Mouse (Mus musculus) cerebellum, postnatal 10 days (tissue): ENCODE data around the gene Nrp2.

Source experiments
- DNase-seq, 2 experiments: peaks; one replicate each; pipeline ENCODE4 v3.0.0; 2021; ENCODE audit warnings: mixed read lengths in 2 of 2

The Nrp2 gene

GRCm38 (mm10) chr1:62823549-62824195 lies 120.6 kb downstream of the Nrp2 start:
- no peak for DNase-seq

GRCm38 (mm10) chr1:62825822-62826765 lies 123.0 kb downstream of the Nrp2 start:
- DNase-seq, result no peak

- DNase-seq, result no peak
Observed at GRCm38 (mm10) chr1:62827316-62827715, 124.2 kb downstream of the Nrp2 start.

DNA sequence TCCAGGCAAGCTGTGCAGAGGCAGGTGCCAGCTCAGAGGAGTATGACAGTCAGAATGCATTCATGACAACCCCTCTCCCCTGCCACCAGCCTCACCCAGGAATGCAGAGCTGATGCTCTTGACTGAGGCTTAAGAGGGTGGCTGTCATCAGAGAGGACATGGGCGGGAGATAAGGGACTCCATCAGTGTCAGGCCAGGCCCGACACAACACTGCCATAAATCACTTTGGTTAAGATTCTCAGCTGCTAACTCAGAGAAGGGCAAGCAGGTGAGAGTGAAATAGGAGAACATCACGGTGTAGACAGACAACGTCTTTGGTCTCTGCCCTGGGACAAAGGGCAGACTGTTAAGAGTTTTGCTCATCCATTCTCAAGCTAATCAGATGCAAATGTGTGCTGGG lies 125.1 kb downstream of the Nrp2 start:
- DNase-seq, result no peak

- DNase-seq, result peak in 1 of 2 experiments; percentile 17
Observed at GRCm38 (mm10) chr1:62829690-62830417, 126.8 kb downstream of the Nrp2 start.

DNA sequence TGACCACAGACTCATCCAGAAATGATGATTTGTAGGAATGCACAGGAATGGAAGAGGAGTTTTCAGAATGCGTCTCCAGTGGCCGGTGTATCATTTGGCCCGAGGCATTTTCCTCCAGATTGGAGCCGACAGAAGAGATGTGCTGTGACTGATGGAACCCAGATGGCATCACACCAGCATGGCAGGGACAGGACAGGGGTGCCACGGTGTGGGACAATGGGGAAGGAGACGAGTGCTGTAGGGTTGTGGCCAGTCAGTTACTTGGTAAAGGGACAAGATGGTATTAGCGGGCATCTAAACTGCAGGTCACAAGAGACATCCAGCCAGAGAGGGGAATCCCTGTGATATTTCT lies 127.3 kb downstream of the Nrp2 start:
- DNase-seq, result peak in 1 of 2 experiments; percentile 24

DNA sequence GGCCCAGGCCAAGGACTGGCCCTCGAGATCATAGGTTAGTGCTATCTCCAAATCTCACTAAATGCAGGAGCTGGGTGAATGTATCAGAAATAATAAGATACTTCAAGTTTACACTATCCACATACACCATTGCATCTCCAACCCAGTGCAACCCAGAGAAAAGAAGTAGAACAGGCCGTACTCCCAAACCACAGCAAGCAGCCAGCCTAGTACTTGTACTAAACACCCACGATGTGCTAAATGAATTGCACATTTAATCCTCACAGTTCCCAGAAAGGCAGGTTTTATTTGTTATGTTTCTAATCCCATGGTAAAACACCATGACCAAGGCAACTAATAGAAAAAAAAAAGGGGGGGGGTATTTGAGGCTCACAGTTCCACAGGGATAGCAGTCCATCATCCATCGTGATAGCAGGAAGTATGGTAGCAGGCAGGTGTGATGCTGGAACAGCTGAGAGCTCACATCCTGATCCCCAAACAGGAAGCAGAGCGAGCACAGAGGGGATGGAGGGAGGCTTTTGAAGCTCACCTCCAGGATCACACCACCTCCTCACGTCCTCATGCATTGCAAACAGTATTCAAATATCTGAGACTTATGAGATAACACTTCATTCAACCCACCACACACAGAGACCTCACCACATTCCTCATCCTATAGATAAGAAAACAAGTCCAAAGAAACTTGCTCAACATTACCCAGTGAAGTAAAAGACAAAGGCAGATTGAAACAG lies 128.8 kb downstream of the Nrp2 start:
- no peak for DNase-seq

- DNase-seq, result no peak
Observed at GRCm38 (mm10) chr1:62833356-62833755, 130.3 kb downstream of the Nrp2 start.

DNA sequence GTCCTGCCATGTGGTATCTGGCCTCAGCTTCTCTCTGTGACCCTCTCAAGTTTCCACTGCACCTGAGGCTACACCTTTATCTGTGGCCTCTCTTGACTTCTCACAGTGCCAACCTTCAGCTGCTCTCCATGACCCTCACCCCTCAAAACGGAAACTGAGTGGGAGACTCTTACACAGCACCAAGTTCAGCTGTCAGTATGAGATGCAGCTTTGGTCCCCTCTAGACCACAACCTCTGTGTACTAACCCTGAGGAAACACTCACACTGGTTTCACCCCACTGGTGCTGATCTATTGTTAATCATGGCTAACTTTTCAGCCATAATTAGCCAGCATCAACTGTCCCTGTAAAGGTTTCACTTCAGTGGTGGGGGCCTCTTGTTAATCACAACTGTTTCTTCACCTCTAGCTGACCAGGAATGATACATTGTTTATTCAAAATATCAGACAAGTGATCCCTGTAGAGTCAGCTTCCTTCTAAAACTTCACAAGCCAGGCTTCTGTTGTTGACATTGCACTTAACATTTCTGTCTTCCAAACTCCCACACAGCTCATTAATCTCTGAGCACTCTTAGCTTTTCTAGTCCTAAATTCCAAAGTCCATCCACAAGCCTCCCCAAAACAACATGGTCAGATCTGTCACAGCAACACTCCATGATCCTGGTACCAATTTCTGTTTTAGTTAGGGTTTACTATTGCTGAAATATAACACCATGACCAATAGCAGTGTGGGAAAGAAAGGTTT lies 131.5 kb downstream of the Nrp2 start:
- no peak for DNase-seq

GRCm38 (mm10) chr1:62838083-62838482 lies 135.0 kb downstream of the Nrp2 start:
- no peak for DNase-seq

- DNase-seq, result peak; percentile 29 to 44
Observed at GRCm38 (mm10) chr1:62838631-62839030, 135.5 kb downstream of the Nrp2 start.

DNA sequence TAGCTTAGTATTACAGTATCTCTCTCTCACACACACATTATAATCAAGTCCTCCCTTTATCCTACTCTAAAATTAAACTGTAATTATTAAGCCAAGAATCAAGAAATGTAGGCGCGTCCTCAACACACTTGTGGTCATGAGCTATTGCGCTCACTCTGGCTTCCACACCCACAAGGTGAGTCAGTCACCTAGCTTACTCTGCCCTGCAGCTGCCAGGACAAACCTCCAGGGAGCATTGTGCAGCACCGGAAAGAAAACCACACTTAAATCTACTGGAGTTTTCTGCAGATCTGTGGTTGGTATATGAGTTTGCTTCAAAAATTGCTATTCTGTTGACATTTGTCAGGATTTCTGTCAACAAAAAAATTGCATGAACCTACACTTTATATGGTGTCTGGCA lies 140.1 kb downstream of the Nrp2 start:
- DNase-seq, result no peak

- DNase-seq, result peak; percentile 21 to 24
Observed at GRCm38 (mm10) chr1:62850990-62851940, 148.2 kb downstream of the Nrp2 start.

DNA sequence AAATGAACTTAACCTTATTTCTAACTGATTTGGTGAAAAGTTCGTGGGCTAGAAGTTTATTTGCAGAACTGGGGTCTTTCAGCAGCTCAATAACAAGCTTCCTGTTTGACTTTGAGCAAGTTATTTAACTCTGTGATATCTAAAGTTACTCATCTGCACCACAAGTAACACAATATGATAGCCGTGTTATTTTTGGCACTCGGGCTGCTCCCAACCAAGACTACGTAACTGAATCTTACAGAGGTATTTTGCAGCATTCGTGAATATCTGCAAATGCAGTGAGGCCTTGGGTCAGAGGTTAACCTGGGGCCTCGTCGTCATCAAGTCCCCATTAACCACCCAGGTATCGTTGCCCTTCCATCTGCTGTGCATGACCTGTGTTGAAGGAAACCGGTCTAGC lies 150.3 kb downstream of the Nrp2 start:
- DNase-seq, result no peak

DNA sequence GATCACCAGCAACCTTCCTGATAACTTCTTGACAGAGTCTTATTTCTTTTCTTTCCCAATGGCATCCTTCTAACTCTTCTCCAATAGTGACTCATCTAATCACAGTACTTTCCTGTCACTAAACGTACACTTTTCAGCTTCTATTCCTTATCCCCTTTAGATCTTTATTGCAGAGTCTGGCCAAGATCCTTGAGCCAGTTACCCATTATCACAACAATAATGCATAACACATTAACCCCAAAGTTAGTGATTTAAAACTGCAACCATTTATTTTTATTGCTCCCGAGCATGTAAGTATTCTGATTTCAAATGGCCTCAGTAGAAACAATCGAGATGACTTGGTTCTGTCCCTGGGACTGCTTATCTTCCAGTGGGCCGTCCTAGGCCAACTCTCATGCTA lies 150.9 kb downstream of the Nrp2 start:
- DNase-seq, result no peak

- DNase-seq, result no peak
Observed at GRCm38 (mm10) chr1:62859098-62859497, 156.0 kb downstream of the Nrp2 start.

DNA sequence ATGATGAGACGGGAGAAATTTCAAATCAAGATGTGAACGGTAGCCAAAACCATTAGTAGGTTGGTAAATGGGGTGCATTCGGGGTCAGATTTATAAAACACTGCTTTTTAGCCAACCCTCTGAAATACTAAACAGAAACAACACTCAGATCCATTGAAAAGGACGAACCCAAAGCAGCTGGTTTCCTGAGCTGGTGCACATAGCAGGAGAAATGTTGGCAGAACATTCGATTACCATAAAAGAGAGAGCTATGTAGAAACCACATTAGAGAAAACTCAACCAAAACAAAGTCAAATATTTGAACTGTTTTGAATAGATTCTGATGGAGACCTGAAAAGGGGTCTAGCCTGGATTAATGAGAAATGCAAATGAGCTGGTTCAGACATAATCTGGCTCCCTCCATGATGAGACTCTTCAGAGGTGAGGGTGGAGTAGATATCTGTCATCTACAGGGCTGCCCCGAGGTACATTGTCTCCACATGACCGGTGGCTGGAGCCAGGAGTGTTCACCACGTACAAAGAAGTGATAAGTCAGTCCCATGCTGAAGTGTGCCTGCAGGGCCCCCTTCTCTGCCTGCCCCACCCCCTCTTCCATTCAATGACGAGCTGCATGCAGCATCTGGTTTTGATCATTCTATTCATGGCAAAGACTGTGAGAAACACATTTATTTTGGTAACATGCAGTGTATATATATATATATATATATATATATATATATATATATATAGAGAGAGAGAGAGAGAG lies 156.6 kb downstream of the Nrp2 start:
- peak; percentile 20 to 26 for DNase-seq

DNA sequence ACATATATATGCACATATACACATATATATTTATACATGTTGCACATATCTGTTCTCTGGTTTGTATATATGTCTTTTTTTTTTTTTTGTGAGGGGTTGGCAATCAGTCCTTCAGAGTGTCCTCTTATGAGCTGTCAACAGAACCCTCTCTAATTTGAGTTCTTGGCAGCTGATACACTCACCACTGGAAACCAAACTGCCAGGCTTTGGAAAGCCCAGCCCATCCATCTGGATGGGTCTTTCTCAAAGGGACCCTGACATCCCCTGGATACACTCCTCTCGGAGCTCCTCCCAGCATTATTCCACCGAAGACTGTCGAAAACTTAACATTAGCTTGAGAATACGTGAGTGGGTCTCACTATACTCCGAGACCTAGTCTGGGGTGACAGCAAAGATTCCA lies 157.2 kb downstream of the Nrp2 start:
- DNase-seq, result peak; percentile 62 to 75

- DNase-seq, result peak; percentile 75 to 85
Observed at GRCm38 (mm10) chr1:62860788-62861187, 157.7 kb downstream of the Nrp2 start.
